Mouse (Mus musculus) retina, embryonic 14.5 days (tissue): ENCODE measurements around the gene Gm10477.
A peak's percentile ranks its signal among the peaks of the same experiment; 100 is the strongest.
"Not testable (repeated sequence)": the region's sequence is repeated elsewhere in the genome, so short reads cannot be mapped to it uniquely, and the experiment has no call there.

Source experiments
- DNase-seq: peaks from one replicate; pipeline ENCODE4 v3.0.0-alpha.2; 2015; ENCODE audit warnings: low spot score

The Gm10477 gene

GRCm38 (mm10) chrX:56524442-56524841, at the start of gene Gm10477:
TSS of gene Gm10477 (plus strand) at chrX:56524742.
- DNase-seq, result not testable (repeated sequence)

GRCm38 (mm10) chrX:56477553-56477952, 47.0 kb upstream of the Gm10477 start:
- no peak for DNase-seq

GRCm38 (mm10) chrX:56481906-56482305, 42.6 kb upstream of the Gm10477 start:
- DNase-seq, result no peak

GRCm38 (mm10) chrX:56489758-56490157, 34.8 kb upstream of the Gm10477 start:
- DNase-seq, result peak; percentile 82

- no peak for DNase-seq
Observed at GRCm38 (mm10) chrX:56497241-56497640, 27.3 kb upstream of the Gm10477 start.

- DNase-seq, result peak; percentile 62
Observed at GRCm38 (mm10) chrX:56531266-56531665, 6.7 kb downstream of the Gm10477 start.

- DNase-seq, result peak; percentile 43
Observed at GRCm38 (mm10) chrX:56537162-56537561, 12.6 kb downstream of the Gm10477 start.

GRCm38 (mm10) chrX:56549506-56549905, 25.0 kb downstream of the Gm10477 start, which contains the start of gene Gm648:
TSS of gene Gm648 (minus strand) at chrX:56549606.
- no peak for DNase-seq

- DNase-seq, result no peak
Observed at GRCm38 (mm10) chrX:56553584-56553983, 29.0 kb downstream of the Gm10477 start.

GRCm38 (mm10) chrX:56572465-56572864, 47.9 kb downstream of the Gm10477 start:
- peak; percentile 38 for DNase-seq
